Mouse (Mus musculus): ENCODE results near the gene Fth1. TPM values are rescaled to one million over a fixed set of nuclear protein-coding genes. Genes with fewer than 3 reads are reported as not detected.

The Fth1 gene
- polyA plus RNA-seq, 1 experiment from 2014 or later = 3,514 TPM

- H3K27ac ChIP-seq (ENCODE audit: low read length) = peak overlapping the region; percentile 98
- peak overlapping the region; percentile 65 for H3K4me2 ChIP-seq (ENCODE audit: low read depth, low read length)
- peak overlapping the region; percentile 94 for H3K9ac ChIP-seq (ENCODE audit: low read depth, low read length)
- H3K27me3 ChIP-seq (ENCODE audit: control insufficient read depth, insufficient read depth, low read depth, low read length) = no peaks in the 10 kb centered on the region
- ATAC-seq (ENCODE audit: low read depth) = no peak
- peaks cover 37% of the 10 kb centered on the region for H3K4me1 ChIP-seq (ENCODE audit: control insufficient read depth, low read depth, low read length)
- no peaks in the 10 kb centered on the region for H3K9me3 ChIP-seq (replicated peaks; ENCODE audit: control insufficient read depth, low read length)
- 48% methylated on average over 3 of the region's 3 CpGs for WGBS (ENCODE audit: insufficient replicate concordance)
- peak overlapping the region; percentile 80; the same call in 1 of the 2 replicates for H3K4me3 ChIP-seq (ENCODE audit: low read depth, low read length)
- peaks cover 2% of the 10 kb centered on the region; the same call in 1 of the 2 replicates for H3K36me3 ChIP-seq (ENCODE audit: control insufficient read depth, insufficient read depth)
These were observed 33.0 kb downstream of the Fth1 start for GRCm38 (mm10) chr19:10013348-10013747.

GRCm38 (mm10) chr19:10013913-10014312, 33.5 kb downstream of the Fth1 start:
- Histone ChIP-seq H3K9ac (ENCODE audit: low read depth, low read length) (peak overlapping the region; percentile 94), H3K27me3 (ENCODE audit: control insufficient read depth, insufficient read depth, low read depth, low read length) (no peaks in the 10 kb centered on the region), H3K27ac (ENCODE audit: low read length) (peak overlapping the region; percentile 98), H3K9me3 (replicated peaks; ENCODE audit: control insufficient read depth, low read length) (no peaks in the 10 kb centered on the region), H3K4me2 (ENCODE audit: low read depth, low read length) (peak overlapping the region; percentile 65), H3K4me1 (ENCODE audit: control insufficient read depth, low read depth, low read length) (peaks cover 42% of the 10 kb centered on the region), H3K4me3 (ENCODE audit: low read depth, low read length) (peak overlapping the region; percentile 80), H3K36me3 (ENCODE audit: control insufficient read depth, insufficient read depth) (peaks cover 7% of the 10 kb centered on the region)
- 12% methylated on average over 5 of the region's 5 CpGs for WGBS (ENCODE audit: insufficient replicate concordance)
- ATAC-seq (ENCODE audit: low read depth) = peak; percentile 38

- Histone ChIP-seq H3K27me3 (ENCODE audit: control insufficient read depth, insufficient read depth, low read depth, low read length) (no peaks in the 10 kb centered on the region), H3K4me1 (ENCODE audit: control insufficient read depth, low read depth, low read length) (peaks cover 51% of the 10 kb centered on the region), H3K9ac (ENCODE audit: low read depth, low read length) (peak overlapping the region; percentile 94), H3K9me3 (replicated peaks; ENCODE audit: control insufficient read depth, low read length) (no peaks in the 10 kb centered on the region), H3K27ac (ENCODE audit: low read length) (peak overlapping the region; percentile 98), H3K4me3 (ENCODE audit: low read depth, low read length) (peak overlapping the region; percentile 80), H3K36me3 (ENCODE audit: control insufficient read depth, insufficient read depth) (peaks cover 16% of the 10 kb centered on the region), H3K4me2 (ENCODE audit: low read depth, low read length) (peak overlapping the region; percentile 96)
- WGBS (ENCODE audit: insufficient replicate concordance) = 22% methylated on average over 13 of the region's 13 CpGs
- peak; percentile 77 for ATAC-seq (ENCODE audit: low read depth)
These were observed 34.4 kb downstream of the Fth1 start for GRCm38 (mm10) chr19:10014824-10015223.

GRCm38 (mm10) chr19:10015442-10015841, 35.0 kb downstream of the Fth1 start:
- Histone ChIP-seq H3K4me2 (ENCODE audit: low read depth, low read length) (peak overlapping the region; percentile 96), H3K4me1 (ENCODE audit: control insufficient read depth, low read depth, low read length) (peaks cover 52% of the 10 kb centered on the region), H3K9me3 (replicated peaks; ENCODE audit: control insufficient read depth, low read length) (no peaks in the 10 kb centered on the region), H3K4me3 (ENCODE audit: low read depth, low read length) (peak overlapping the region; percentile 80), H3K36me3 (ENCODE audit: control insufficient read depth, insufficient read depth) (peaks cover 19% of the 10 kb centered on the region), H3K27ac (ENCODE audit: low read length) (peak overlapping the region; percentile 98), H3K27me3 (ENCODE audit: control insufficient read depth, insufficient read depth, low read depth, low read length) (no peaks in the 10 kb centered on the region), H3K9ac (ENCODE audit: low read depth, low read length) (peak overlapping the region; percentile 94)
- ATAC-seq (ENCODE audit: low read depth) = no peak
- WGBS (ENCODE audit: insufficient replicate concordance) = 24% methylated on average over 4 of the region's 4 CpGs

GRCm38 (mm10) chr19:10016151-10016550, 35.8 kb downstream of the Fth1 start:
- peaks cover 56% of the 10 kb centered on the region for H3K4me1 ChIP-seq (ENCODE audit: control insufficient read depth, low read depth, low read length)
- H3K9me3 ChIP-seq (replicated peaks; ENCODE audit: control insufficient read depth, low read length) = no peaks in the 10 kb centered on the region
- peak overlapping the region; percentile 94 for H3K9ac ChIP-seq (ENCODE audit: low read depth, low read length)
- peak overlapping the region; percentile 98 for H3K27ac ChIP-seq (ENCODE audit: low read length)
- ATAC-seq (ENCODE audit: low read depth) = peak; percentile 45
- no peaks in the 10 kb centered on the region for H3K27me3 ChIP-seq (ENCODE audit: control insufficient read depth, insufficient read depth, low read depth, low read length)
- WGBS (ENCODE audit: insufficient replicate concordance) = 45% methylated on average over 4 of the region's 4 CpGs
- H3K4me2 ChIP-seq (ENCODE audit: low read depth, low read length) = peak overlapping the region; percentile 96
- peak overlapping the region; percentile 80 for H3K4me3 ChIP-seq (ENCODE audit: low read depth, low read length)
- peaks cover 23% of the 10 kb centered on the region for H3K36me3 ChIP-seq (ENCODE audit: control insufficient read depth, insufficient read depth)

GRCm38 (mm10) chr19:10017637-10018526, 37.5 kb downstream of the Fth1 start:
- peak; percentile 84 for ATAC-seq (ENCODE audit: low read depth)
- H3K27ac ChIP-seq (ENCODE audit: low read length) = peak overlapping the region; percentile 98
- peaks cover 66% of the 10 kb centered on the region for H3K4me1 ChIP-seq (ENCODE audit: control insufficient read depth, low read depth, low read length)
- peaks cover 37% of the 10 kb centered on the region for H3K36me3 ChIP-seq (ENCODE audit: control insufficient read depth, insufficient read depth)
- H3K27me3 ChIP-seq (ENCODE audit: control insufficient read depth, insufficient read depth, low read depth, low read length) = no peaks in the 10 kb centered on the region
- H3K9ac ChIP-seq (ENCODE audit: low read depth, low read length) = peak overlapping the region; percentile 94
- peak overlapping the region; percentile 80 for H3K4me3 ChIP-seq (ENCODE audit: low read depth, low read length)
- 6% methylated on average over 44 of the region's 44 CpGs for WGBS (ENCODE audit: insufficient replicate concordance)
- H3K4me2 ChIP-seq (ENCODE audit: low read depth, low read length) = peak overlapping the region; percentile 96
- H3K9me3 ChIP-seq (replicated peaks; ENCODE audit: control insufficient read depth, low read length) = no peaks in the 10 kb centered on the region

GRCm38 (mm10) chr19:10018527-10018818, 38.1 kb downstream of the Fth1 start:
- H3K36me3 ChIP-seq (ENCODE audit: control insufficient read depth, insufficient read depth) = peaks cover 41% of the 10 kb centered on the region
- peak overlapping the region; percentile 69 for H3K9ac ChIP-seq (ENCODE audit: low read depth, low read length)
- H3K4me1 ChIP-seq (ENCODE audit: control insufficient read depth, low read depth, low read length) = peaks cover 66% of the 10 kb centered on the region
- H3K4me3 ChIP-seq (ENCODE audit: low read depth, low read length) = peak overlapping the region; percentile 80
- WGBS (ENCODE audit: insufficient replicate concordance) = 5% methylated on average over 3 of the region's 3 CpGs
- no peaks in the 10 kb centered on the region for H3K9me3 ChIP-seq (replicated peaks; ENCODE audit: control insufficient read depth, low read length)
- H3K4me2 ChIP-seq (ENCODE audit: low read depth, low read length) = peak overlapping the region; percentile 96
- ATAC-seq (ENCODE audit: low read depth) = no peak
- H3K27ac ChIP-seq (ENCODE audit: low read length) = no peak overlapping the region; the same call in 1 of the 2 replicates
- H3K27me3 ChIP-seq (ENCODE audit: control insufficient read depth, insufficient read depth, low read depth, low read length) = no peaks in the 10 kb centered on the region

- Histone ChIP-seq H3K4me2 (ENCODE audit: low read depth, low read length) (peak overlapping the region; percentile 96), H3K27ac (ENCODE audit: low read length) (no peak overlapping the region), H3K9me3 (replicated peaks; ENCODE audit: control insufficient read depth, low read length) (no peaks in the 10 kb centered on the region), H3K27me3 (ENCODE audit: control insufficient read depth, insufficient read depth, low read depth, low read length) (no peaks in the 10 kb centered on the region), H3K9ac (ENCODE audit: low read depth, low read length) (peak overlapping the region; percentile 69), H3K4me1 (ENCODE audit: control insufficient read depth, low read depth, low read length) (peaks cover 65% of the 10 kb centered on the region), H3K4me3 (ENCODE audit: low read depth, low read length) (peak overlapping the region; percentile 80), H3K36me3 (ENCODE audit: control insufficient read depth, insufficient read depth) (peaks cover 41% of the 10 kb centered on the region)
- WGBS (ENCODE audit: insufficient replicate concordance) = 69% methylated on average over 4 of the region's 4 CpGs
- ATAC-seq (ENCODE audit: low read depth) = no peak
These were observed 38.9 kb downstream of the Fth1 start for GRCm38 (mm10) chr19:10019214-10019760.

GRCm38 (mm10) chr19:10021981-10022380, 41.6 kb downstream of the Fth1 start:
- ATAC-seq (ENCODE audit: low read depth) = no peak
- Histone ChIP-seq H3K27ac (ENCODE audit: low read length) (no peak overlapping the region), H3K27me3 (ENCODE audit: control insufficient read depth, insufficient read depth, low read depth, low read length) (no peaks in the 10 kb centered on the region), H3K9me3 (replicated peaks; ENCODE audit: control insufficient read depth, low read length) (no peaks in the 10 kb centered on the region), H3K36me3 (ENCODE audit: control insufficient read depth, insufficient read depth) (peaks cover 53% of the 10 kb centered on the region), H3K4me2 (ENCODE audit: low read depth, low read length) (no peak overlapping the region), H3K4me3 (ENCODE audit: low read depth, low read length) (no peak overlapping the region), H3K4me1 (ENCODE audit: control insufficient read depth, low read depth, low read length) (peaks cover 72% of the 10 kb centered on the region), H3K9ac (ENCODE audit: low read depth, low read length) (no peak overlapping the region)
- WGBS (ENCODE audit: insufficient replicate concordance) = 65% methylated on average over 2 of the region's 2 CpGs

Measured in liver, embryonic 16.5 days (tissue).